8 mouse cellular contexts compared by ENCODE assay signal in genomic region chr8:81342236-81342998, GRCm38 (mm10). TPM values are rescaled to one million over a fixed set of nuclear protein-coding genes. Genes with fewer than 3 reads are reported as not detected.
DNase-seq lines count a peak whose midpoint lies in the region; ATAC-seq lines count a peak whose summit lies in the region.

Gene Inpp4b, plus strand, starts transcription at chr8:81342556.

- H3K4me1 ChIP-seq in hindbrain, embryonic 12.5 days: peaks cover 9% of the 10 kb centered on the region

- peak; percentile 81 for ATAC-seq in hindbrain, embryonic 12.5 days (ENCODE audit: low FRiP score)

- H3K9me3 ChIP-seq in hindbrain, embryonic 12.5 days (replicated peaks): no peaks in the 10 kb centered on the region

- peak within 1 kb of the TSS; percentile 98 for H3K4me2 ChIP-seq in hindbrain, embryonic 12.5 days (replicated peaks)

- no peaks in the 10 kb centered on the region for H3K36me3 ChIP-seq in hindbrain, embryonic 12.5 days

- 2% methylated on average over 43 of the region's 46 CpGs for WGBS in hindbrain, embryonic 12.5 days

- H3K27me3 ChIP-seq in hindbrain, embryonic 12.5 days: peaks cover 5% of the 10 kb centered on the region; the same call in 1 of the 2 replicates

- DNase-seq in Muller cell, postnatal 12 days (ENCODE audit: inconsistent ontology term): peak; percentile 81
- peak; percentile 83 for DNase-seq in cerebellum, adult 9-10 months
- peak; percentile 61 to 62 for DNase-seq in frontal cortex, postnatal 14 days (ENCODE audit: low spot score in 2 of 2)
- peak; percentile 75 to 76 for DNase-seq in layer of hippocampus, postnatal 36 days
- peak; percentile 64 for DNase-seq in lung, postnatal 14 days
- peak; percentile 7 for DNase-seq in ovary, postnatal 14 days (ENCODE audit: low spot score)
- DNase-seq in thymus, postnatal 10 days (ENCODE audit: low spot score in 2 of 2): peak; percentile 47 to 57

- peak within 1 kb of the TSS; percentile 60 for H3K4me3 ChIP-seq in hindbrain, embryonic 12.5 days

- H3K9ac ChIP-seq in hindbrain, embryonic 12.5 days: peak within 1 kb of the TSS; percentile 70

- H3K27ac ChIP-seq in hindbrain, embryonic 12.5 days: peak within 1 kb of the TSS; percentile 17; the same call in 1 of the 2 replicates

RNA-seq across cellular contexts. Expression of gene Inpp4b, which starts in this region (rescaled TPM):
- polyA plus RNA-seq in hindbrain, embryonic 12.5 days (2016; fragmentation: Nextera tagmentation; extraction: Ambion mirVana): 9.6 TPM in 2 replicates
- total RNA-seq in layer of hippocampus, postnatal 36 days (2021): 10 to 100 TPM; 10.2 to 11.0 TPM

Comparison
In these comparisons a context has a peak if more than half of its experiments do, and no peak if none do; other contexts are left out.
1. Peak in every context shown above with its lines: DNase-seq, ATAC-seq, H3K4me3 ChIP-seq and H3K27ac ChIP-seq.
2. DNase-seq: peak in every context shown above with its lines; median percentile 83 in cerebellum, adult 9-10 months; 81 in Muller cell, postnatal 12 days; 76 in layer of hippocampus, postnatal 36 days; 64 in lung, postnatal 14 days; 62 in frontal cortex, postnatal 14 days; 52 in thymus, postnatal 10 days; 7 in ovary, postnatal 14 days.